Comparison of ENCODE assay signal across 17 mouse cellular contexts in the genomic region with DNA sequence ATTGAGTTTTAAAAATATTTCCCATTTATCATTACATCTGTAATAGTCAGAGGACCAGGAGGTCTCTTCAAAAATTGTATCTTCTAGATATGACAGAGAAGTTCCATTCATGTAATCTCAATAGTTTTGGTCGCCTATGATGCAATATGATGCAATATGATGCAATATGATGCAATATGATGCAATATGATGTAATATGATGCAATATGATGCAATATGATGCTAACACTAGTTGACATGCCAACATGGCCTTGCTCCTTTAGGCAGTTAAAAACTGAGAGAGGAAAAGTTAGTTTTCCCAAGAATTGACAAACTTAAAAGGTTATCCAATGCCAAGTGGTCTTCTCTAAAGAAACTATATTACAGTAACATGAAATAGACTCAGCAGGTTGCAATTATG.
"Had no signal": no experiment of that assay in that cellular context is flagged by ENCODE, and none has a peak within 500 bp of the region (broad histone marks: within the 10 kb centered on the region; RNA-seq: fewer than 3 reads in every experiment).

No protein-coding gene starts in this region.

- H3K9me3 ChIP-seq: kidney, embryonic 15.5 days; limb, embryonic 10.5 days; limb, embryonic 13.5 days; liver, embryonic 12.5 days; liver, embryonic 15.5 days; megakaryocyte, embryonic 14.5 days; midbrain, embryonic 10.5 days; midbrain, embryonic 13.5 days had no signal

- H3K27ac ChIP-seq: kidney, embryonic 15.5 days; limb, embryonic 10.5 days; limb, embryonic 13.5 days; liver, embryonic 12.5 days; liver, embryonic 15.5 days; macrophage; midbrain, embryonic 10.5 days; midbrain, embryonic 13.5 days; stomach, postnatal 0 days had no signal

- H3K36me3 ChIP-seq: kidney, embryonic 15.5 days; limb, embryonic 10.5 days; limb, embryonic 13.5 days; liver, embryonic 12.5 days; liver, embryonic 15.5 days; midbrain, embryonic 10.5 days; midbrain, embryonic 13.5 days had no signal

- H3K4me3 ChIP-seq: kidney, embryonic 15.5 days; limb, embryonic 10.5 days; limb, embryonic 13.5 days; liver, embryonic 12.5 days; liver, embryonic 15.5 days; megakaryocyte, embryonic 14.5 days; midbrain, embryonic 10.5 days; midbrain, embryonic 13.5 days had no signal

- H3K4me1 ChIP-seq: kidney, embryonic 15.5 days; limb, embryonic 10.5 days; limb, embryonic 13.5 days; liver, embryonic 12.5 days; liver, embryonic 15.5 days; megakaryocyte, embryonic 14.5 days; midbrain, embryonic 10.5 days; midbrain, embryonic 13.5 days had no signal

- DNase-seq: kidney, adult 2 months; kidney, postnatal 10 days; kidney, postnatal 36 days; liver; lung, adult 2 months; lung, postnatal 14 days; thymus, postnatal 25 days had no signal

- H3K9ac ChIP-seq: kidney, embryonic 15.5 days; limb, embryonic 13.5 days; liver, embryonic 12.5 days; liver, embryonic 15.5 days; midbrain, embryonic 13.5 days had no signal

- H3K4me2 ChIP-seq: kidney, embryonic 15.5 days; limb, embryonic 13.5 days; liver, embryonic 12.5 days; liver, embryonic 15.5 days; midbrain, embryonic 13.5 days had no signal

- H3K27me3 ChIP-seq: kidney, embryonic 15.5 days; limb, embryonic 13.5 days; liver, embryonic 12.5 days; liver, embryonic 15.5 days; megakaryocyte, embryonic 14.5 days; midbrain, embryonic 13.5 days had no signal
